Mouse (Mus musculus): ENCODE measurements around the gene Mrpl57. TPM values are rescaled to one million over a fixed set of nuclear protein-coding genes. Genes with fewer than 3 reads are reported as not detected.
"Not testable (repeated sequence)": the region's sequence is repeated elsewhere in the genome, so short reads cannot be mapped to it uniquely, and the experiment has no call there.

Gene Mrpl57
- polyA plus RNA-seq, 1 experiment from 2014 or later = 57.0 TPM

DNA sequence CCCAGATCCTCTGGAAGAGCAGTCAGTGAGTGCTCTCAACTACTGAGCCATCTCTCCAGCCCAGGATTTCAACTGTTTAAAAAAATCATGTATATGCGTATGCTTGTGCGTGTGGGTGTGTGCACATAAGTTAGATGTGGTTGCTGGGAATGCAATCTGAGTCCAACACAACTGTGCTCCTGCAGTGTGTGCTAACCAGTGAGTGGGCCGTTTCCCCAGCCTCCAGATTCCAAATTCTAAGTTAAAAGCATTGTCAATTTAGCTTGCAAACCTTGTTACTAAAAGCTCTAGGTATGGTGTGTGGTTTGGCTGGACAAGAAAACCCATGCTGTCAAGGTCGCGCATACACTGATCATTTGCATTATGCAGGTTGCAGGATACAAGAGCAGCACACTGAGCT, 14.2 kb upstream of the Mrpl57 start:
- no peak for TF ChIP-seq CTCF (IDR thresholded peaks at IDR 0.05)
- ChIA-PET POLR2A (no interaction called here), CTCF (no interaction called here)
- DNase-seq (ENCODE audit: low read depth, low spot score) (no peak), ATAC-seq (no peak)
- in situ Hi-C loops (cut with MboI; ENCODE audit: low pct_unique_long_range_greater_than_20kb) = no loop called here
- H3K27me3 ChIP-seq = no peaks in the 10 kb centered on the region

GRCm38 (mm10) chr14:57820839-57821238, 5.2 kb upstream of the Mrpl57 start:
- ATAC-seq (no peak), DNase-seq (ENCODE audit: low read depth, low spot score) (no peak)
- CTCF ChIA-PET = interaction anchor here (1.3 kb wide), 1 partner anchor 10 kb away, joined by 4 read pairs; no protein-coding TSS in a partner anchor
- POLR2A ChIA-PET = no interaction called here
- H3K27me3 ChIP-seq = no peaks in the 10 kb centered on the region
- no peak for TF ChIP-seq CTCF (IDR thresholded peaks at IDR 0.05)
- in situ Hi-C loops (cut with MboI; ENCODE audit: low pct_unique_long_range_greater_than_20kb) = no loop called here

DNA sequence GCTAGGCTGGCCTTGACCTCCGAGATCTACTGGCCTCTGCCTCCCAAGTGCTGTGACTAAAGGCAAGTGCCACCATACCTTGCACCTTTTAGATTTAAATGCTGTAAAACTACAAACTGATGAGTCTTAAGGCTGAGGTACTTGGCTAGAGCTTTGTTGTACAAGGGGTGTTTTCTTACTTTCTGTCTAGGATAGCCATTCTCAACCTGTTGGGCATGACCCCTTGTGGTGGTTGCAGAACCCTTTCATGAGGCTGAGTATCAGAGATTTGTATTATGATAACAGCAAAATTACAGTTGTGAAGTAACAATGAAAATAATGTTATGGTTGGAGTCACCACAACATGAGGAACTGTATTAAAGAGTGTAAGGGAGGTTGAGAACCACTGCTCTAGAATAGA, 1.2 kb downstream of the Mrpl57 start:
- in situ Hi-C loops (cut with MboI; ENCODE audit: low pct_unique_long_range_greater_than_20kb) = loop anchor here (5.0 kb wide), 1 partner anchor 145 kb away; no protein-coding TSS in a partner anchor
- CTCF ChIA-PET = interaction anchor here (1.0 to 1.4 kb wide), 4 partner anchors 11 to 121 kb away, joined by 3 to 4 read pairs (median 4); no protein-coding TSS in a partner anchor
- POLR2A ChIA-PET = interaction anchor here (1.4 kb wide), 1 partner anchor 28 kb away, joined by 3 read pairs; no protein-coding TSS in a partner anchor
- ATAC-seq = no peak
- no peaks in the 10 kb centered on the region for H3K27me3 ChIP-seq
- no peak for TF ChIP-seq CTCF (IDR thresholded peaks at IDR 0.05)
- DNase-seq (ENCODE audit: low read depth, low spot score) = no peak

- in situ Hi-C loops (cut with MboI; ENCODE audit: low pct_unique_long_range_greater_than_20kb) = no loop called here
- CTCF ChIA-PET = interaction anchor here (1.2 to 1.3 kb wide), 2 partner anchors 11 to 49 kb away, joined by 3 to 4 read pairs; no protein-coding TSS in a partner anchor
- TF ChIP-seq CTCF (IDR thresholded peaks at IDR 0.05) = no peak
- DNase-seq (ENCODE audit: low read depth, low spot score) = no peak
- no peak for ATAC-seq
- H3K27me3 ChIP-seq = no peaks in the 10 kb centered on the region
- POLR2A ChIA-PET = interaction anchor here (0.5 kb wide), 1 partner anchor 1574 kb away, joined by 5 read pairs; no protein-coding TSS in a partner anchor
Measured at GRCm38 (mm10) chr14:57833526-57833925, 7.5 kb downstream of the Mrpl57 start.

DNA sequence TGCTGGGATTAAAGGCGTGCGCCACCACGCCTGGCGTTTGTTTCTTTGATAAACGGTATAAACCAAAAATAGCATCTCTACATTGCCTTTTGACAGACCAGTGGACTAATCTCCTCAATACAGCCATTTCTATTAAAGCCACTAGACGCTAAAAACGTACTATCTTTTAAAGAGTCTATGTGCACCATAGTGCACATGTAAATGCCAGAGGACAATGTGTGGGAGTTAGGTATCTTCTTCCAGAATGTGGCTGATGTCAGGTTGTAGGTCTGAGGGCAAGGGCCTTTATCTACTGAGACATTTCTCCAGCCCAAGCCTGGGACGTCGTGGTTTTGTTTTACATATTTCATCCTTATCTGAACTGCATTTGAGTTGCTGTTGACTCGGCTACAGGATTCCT, 9.1 kb downstream of the Mrpl57 start:
- H3K27me3 ChIP-seq = no peaks in the 10 kb centered on the region
- ATAC-seq = no peak
- DNase-seq (ENCODE audit: low read depth, low spot score) = no peak
- ChIA-PET CTCF (no interaction called here), POLR2A (no interaction called here)
- no peak for TF ChIP-seq CTCF (IDR thresholded peaks at IDR 0.05)
- in situ Hi-C loops (cut with MboI; ENCODE audit: low pct_unique_long_range_greater_than_20kb) = no loop called here

- no peak for TF ChIP-seq CTCF (IDR thresholded peaks at IDR 0.05)
- no peaks in the 10 kb centered on the region for H3K27me3 ChIP-seq
- ChIA-PET CTCF (interaction anchor here (1.3 to 2.0 kb wide), 2 partner anchors 11 to 15 kb away, joined by 3 to 4 read pairs; no protein-coding TSS in a partner anchor), POLR2A (no interaction called here)
- no peak for DNase-seq (ENCODE audit: low read depth, low spot score)
- in situ Hi-C loops (cut with MboI; ENCODE audit: low pct_unique_long_range_greater_than_20kb) = no loop called here
- no peak for ATAC-seq
Measured at GRCm38 (mm10) chr14:57844535-57844934, 18.5 kb downstream of the Mrpl57 start.

DNA sequence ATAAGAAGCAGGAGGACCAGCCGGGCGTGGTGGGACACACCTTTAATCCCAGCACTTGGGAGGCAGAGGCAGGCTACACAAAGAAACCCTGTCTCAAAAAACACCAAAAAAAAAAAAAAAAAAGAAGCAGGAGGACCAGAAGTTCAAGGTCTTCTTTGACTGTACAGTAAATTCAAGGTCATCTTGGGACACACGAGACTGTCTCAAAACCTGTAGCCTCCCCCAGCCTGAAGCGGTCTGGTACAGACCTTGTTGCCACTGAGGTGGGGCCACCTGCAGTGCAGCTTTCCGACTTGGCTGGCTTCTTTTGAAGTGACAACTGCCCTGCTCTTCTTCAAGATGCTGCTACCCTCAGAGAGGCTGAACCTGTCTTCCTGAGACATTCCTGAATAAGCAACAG, 22.0 kb downstream of the Mrpl57 start:
- in situ Hi-C loops (cut with MboI; ENCODE audit: low pct_unique_long_range_greater_than_20kb); ATAC-seq; DNase-seq (ENCODE audit: low read depth, low spot score); H3K27me3 ChIP-seq; CTCF ChIA-PET; POLR2A ChIA-PET: not testable (repeated sequence)

- peak; percentile 8 for TF ChIP-seq CTCF (IDR thresholded peaks at IDR 0.05)
- ATAC-seq = no peak
Measured at GRCm38 (mm10) chr14:57848646-57849045, 22.6 kb downstream of the Mrpl57 start.

DNA sequence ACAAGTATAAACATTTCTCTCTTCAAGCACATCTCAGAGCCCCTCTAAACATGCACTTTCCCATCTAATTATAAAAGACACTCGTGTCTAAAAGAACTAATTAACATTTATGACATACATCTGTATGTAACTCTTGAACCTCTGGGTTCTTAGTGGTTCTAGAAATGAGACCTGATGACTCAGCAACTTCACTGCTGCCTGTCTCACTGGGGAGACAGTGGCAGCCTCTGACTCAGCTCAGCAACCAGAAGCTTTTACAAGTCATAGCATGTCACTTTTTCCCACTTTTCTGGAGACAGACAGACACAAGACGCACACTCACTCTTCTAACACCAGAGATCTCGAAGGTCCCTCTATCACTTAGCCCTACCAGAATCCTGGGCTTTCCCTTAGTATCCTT, 24.3 kb downstream of the Mrpl57 start:
- DNase-seq (ENCODE audit: low read depth, low spot score) (no peak), ATAC-seq (no peak)
- in situ Hi-C loops (cut with MboI; ENCODE audit: low pct_unique_long_range_greater_than_20kb) = no loop called here
- ChIA-PET POLR2A (no interaction called here), CTCF (no interaction called here)
- no peak for TF ChIP-seq CTCF (IDR thresholded peaks at IDR 0.05)
- H3K27me3 ChIP-seq = no peaks in the 10 kb centered on the region

More at GRCm38 (mm10) chr14:57848646-57849045, 22.6 kb downstream of the Mrpl57 start:
- H3K27me3 ChIP-seq = no peaks in the 10 kb centered on the region
- ChIA-PET CTCF (no interaction called here), POLR2A (no interaction called here)
- DNase-seq (ENCODE audit: low read depth, low spot score) = no peak
- in situ Hi-C loops (cut with MboI; ENCODE audit: low pct_unique_long_range_greater_than_20kb) = no loop called here

DNA sequence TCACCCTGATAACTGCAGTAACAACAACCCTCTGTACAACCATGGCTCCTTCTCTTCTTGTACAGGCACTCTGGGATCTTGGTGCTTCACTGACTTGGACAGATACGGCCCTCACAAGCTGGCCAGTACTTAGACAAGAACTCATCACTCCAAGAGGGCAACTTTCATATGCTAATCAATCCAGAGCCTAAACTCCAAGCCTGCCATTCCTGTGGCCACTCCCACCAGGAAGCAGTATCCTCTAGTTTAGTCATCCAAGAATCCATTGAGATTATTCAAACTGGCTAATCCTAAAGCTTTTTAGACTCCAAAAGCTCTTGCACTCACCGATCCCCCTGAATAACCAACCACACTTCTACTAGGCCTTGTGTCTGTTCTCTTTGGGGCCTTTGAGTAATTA, 26.9 kb downstream of the Mrpl57 start:
- DNase-seq (ENCODE audit: low read depth, low spot score) (no peak), ATAC-seq (no peak)
- in situ Hi-C loops (cut with MboI; ENCODE audit: low pct_unique_long_range_greater_than_20kb) = no loop called here
- H3K27me3 ChIP-seq = no peaks in the 10 kb centered on the region
- ChIA-PET CTCF (interaction anchor here (1.1 to 2.0 kb wide), 2 partner anchors 11 kb away, joined by 3 to 6 read pairs; no protein-coding TSS in a partner anchor), POLR2A (interaction anchor here (0.6 kb wide), 1 partner anchor 173 kb away, joined by 3 read pairs; no protein-coding TSS in a partner anchor)
- TF ChIP-seq CTCF (IDR thresholded peaks at IDR 0.05) = no peak

DNA sequence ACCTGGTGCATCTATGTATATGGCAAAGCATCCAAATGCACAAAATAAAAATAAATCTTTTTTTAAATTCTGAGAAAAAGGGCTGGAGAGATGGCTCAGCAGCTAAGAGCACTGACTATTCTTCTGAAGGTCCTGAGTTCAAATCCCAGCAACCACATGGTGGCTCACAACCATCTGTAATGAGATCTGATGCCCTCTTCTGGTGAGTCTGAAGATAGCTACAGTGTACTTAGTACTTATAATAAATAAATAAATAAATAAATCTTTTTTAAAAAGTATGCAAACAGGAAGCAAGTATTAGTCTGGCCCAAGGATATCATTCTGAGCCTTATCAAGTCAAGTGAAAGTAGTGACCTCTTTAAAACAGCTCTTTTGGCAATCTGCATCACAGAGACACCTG, 30.0 kb downstream of the Mrpl57 start:
- TF ChIP-seq CTCF (IDR thresholded peaks at IDR 0.05) = peak; percentile 47
- ATAC-seq; POLR2A ChIA-PET; H3K27me3 ChIP-seq; DNase-seq (ENCODE audit: low read depth, low spot score); in situ Hi-C loops (cut with MboI; ENCODE audit: low pct_unique_long_range_greater_than_20kb): not testable (repeated sequence)
- CTCF ChIA-PET = interaction anchor here (1.4 kb wide), 1 partner anchor 13 kb away, joined by 3 read pairs; no protein-coding TSS in a partner anchor

DNA sequence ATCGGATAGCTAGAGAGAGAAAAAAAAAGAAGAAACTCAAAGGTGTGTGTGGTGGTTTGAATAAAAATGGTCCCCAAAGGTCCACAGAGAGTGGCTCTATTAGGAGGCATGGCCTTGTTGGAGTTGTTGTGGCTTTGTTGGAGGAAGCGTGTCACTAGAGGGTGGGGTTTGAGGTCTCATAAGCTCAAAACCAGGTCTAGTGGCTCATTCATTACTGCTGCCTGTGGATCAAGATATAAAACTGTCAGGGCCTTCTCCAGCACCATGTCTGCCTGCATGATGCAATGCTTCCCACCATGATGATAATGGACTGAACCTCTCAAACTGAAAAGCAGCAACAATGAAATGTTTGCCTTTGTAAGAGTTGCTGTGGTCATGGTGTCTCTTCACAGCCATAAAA, 32.6 kb downstream of the Mrpl57 start:
- H3K27me3 ChIP-seq = no peaks in the 10 kb centered on the region
- DNase-seq (ENCODE audit: low read depth, low spot score) = no peak
- TF ChIP-seq CTCF (IDR thresholded peaks at IDR 0.05) = no peak
- ChIA-PET POLR2A (interaction anchor here (1.9 kb wide), 1 partner anchor 32 kb away, joined by 5 read pairs; the partner anchor contains the start of gene Zdhhc20), CTCF (no interaction called here)
- in situ Hi-C loops (cut with MboI; ENCODE audit: low pct_unique_long_range_greater_than_20kb) = no loop called here
- no peak for ATAC-seq

Measured in Patski (cell line).